Mouse (Mus musculus): Measurements from ENCODE around the gene Fgf8.

Fgf8 gene

DNA sequence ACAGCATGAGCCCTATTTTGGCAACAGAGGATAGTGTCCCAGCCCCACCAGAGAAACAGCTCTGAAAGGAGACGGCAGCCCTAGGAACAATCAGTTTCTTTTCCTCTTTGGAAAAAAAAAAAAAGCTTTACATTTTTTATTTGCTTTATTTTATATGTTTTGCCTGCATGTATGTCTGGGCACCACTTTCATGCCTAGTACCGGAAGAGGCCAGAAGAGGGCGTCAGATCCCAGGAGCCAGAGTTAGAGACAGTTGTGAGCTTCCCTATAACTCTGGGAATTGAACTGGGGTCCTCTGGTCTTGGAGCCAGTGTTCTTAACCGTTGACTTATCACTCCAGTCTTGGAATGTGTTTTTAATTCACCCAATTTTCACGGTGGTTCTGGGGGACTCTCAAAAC, 20.5 kb downstream of the Fgf8 start:
- DNase-seq = no peak

DNA sequence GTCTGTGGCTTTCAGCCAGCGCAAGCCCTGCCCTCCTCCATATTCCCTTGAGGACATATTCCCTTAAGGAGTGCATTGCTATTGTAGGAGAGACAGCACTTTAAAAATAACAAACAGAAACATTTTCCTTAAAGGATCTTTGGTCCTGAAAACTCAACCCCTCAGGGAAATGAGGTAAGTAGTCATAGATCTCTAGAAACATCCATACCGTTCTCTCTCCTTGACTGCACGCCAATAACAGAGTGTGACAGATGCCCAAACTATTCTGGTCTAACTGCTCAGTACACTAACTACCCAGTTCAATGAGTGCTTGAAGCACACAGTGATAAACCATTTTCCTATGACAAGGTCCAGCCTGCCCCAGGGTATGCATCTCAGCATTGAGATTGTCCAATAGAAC, 24.4 kb downstream of the Fgf8 start:
- no peak for DNase-seq

DNA sequence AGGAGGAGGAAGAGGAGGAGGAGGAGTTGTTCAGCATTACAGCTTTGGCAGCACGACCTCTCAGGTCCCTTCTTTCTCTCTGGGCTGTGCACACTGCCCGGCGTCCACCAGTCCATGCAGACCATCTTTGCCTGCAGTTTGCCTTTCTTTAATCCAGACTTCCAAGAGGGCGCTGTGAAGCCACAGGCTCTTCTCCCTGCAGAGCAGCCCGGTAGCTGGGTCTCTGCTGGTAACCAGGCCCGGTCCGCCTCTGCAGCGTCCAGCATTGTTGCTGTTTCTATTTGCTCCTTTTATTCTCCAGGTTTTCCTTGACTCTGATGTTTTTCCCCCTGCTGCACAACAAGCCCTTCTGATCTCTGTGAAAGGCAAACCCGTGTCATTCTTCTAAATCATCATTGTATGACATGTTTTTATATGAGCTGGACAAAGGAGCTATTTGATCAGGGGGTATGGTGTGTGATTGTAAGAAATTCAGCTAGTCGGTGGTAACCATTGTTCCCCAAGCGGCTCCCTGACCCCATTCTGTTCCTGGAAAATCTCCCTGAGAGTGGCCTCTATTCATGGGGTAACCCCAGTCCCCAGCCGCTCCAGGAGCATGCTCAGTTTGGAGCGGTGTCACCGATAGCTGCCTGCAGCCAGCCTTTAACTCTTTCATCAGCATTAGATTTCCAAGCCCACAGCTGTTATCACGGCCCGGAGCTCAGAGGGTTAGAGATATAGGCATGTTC, 25.1 kb downstream of the Fgf8 start:
- DNase-seq = no peak

DNA sequence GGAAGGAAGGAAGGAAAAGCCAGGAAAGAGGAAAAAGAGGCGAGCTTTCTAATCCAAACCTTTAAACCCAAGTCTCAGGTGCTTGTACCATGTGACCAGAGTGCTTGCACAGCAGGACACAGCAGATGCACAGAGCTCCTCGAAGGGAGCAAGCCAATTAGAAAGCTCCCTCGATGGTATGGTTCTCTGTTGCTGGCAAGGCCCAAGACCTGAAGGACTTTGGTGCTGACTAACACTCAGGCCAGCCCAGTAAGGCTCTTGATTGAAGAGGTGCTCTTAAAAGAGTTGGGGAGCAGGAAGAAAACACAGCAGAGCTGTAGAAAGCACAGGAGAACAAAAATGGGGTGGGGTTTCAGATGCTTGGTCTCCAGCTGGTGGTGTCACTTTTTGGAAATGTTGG, 34.0 kb downstream of the Fgf8 start:
- DNase-seq = no peak

DNA sequence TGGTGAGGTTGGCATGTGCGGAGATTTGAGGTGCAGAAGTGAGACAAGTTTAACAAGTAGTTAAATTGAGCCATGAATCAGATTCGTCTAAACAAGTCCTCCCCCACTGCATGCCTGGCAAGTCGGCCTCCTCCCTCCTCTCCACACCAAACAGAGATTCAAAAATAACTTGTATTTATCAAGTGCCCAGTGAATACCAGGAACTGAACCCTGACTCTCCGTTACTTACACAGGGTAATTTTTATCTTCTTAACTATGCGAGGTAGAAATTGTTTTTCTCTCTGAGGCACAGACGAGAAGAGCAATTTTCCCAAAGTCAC, 46.5 kb downstream of the Fgf8 start:
- DNase-seq = no peak

DNA sequence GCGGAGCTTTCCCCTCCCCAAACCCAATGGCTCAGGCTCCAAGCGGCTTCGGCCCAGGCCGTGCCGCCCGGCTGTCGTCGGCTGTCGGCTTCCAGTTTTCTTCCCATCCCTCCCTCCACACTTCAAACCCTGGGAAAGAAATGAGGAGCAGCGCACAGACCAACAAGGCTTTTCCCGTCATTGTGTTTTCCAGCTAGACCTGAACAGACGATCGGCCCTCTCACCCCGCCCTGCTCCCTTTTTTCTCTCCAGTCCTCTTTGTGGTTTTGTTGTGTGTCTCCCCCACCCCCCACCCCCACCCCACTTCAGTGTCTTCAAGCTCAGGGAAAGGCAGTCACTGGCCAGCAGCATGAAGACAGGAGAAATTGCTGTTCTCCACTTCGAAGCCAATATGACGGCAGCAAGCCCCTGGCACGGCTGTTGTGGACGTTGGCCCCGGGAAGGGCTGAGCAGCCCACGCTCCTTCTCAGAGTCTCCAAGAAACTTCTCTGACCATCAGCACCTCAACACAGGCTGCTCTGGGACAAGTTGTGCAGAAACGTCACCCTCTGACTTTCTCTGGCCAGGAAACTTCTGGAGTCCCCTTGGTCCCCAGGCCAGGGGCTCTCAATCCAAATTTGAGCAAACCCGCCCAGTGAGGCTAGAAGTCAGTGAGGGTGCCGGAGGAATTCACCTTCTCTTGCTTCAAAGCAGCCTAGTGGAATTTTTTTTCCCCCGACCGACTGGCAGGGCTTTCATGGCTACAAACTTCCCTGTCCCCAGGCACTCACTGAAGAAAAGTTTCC, 47.0 kb downstream of the Fgf8 start:
- no peak for DNase-seq

DNA sequence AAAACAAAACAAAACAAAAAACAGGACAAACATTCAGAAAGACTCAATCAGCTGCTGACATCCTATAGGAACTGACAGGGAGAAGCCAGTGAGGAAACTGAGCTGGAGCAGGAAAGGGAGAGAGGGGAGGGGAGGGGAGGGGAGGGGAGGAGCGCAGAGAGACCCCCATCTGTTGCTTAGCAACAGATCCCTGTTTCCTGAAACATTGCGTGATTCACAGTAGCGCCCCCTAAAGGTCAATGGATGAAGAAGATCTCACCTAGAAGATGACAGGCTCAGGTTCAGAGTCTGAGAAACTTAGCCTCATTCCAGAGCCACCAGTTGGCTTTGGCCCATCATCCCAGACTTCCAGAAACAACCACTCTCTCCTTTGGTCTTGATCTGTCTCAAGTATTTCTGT, 48.7 kb downstream of the Fgf8 start:
- DNase-seq = peak in 1 of 2 experiments; percentile 5

DNA sequence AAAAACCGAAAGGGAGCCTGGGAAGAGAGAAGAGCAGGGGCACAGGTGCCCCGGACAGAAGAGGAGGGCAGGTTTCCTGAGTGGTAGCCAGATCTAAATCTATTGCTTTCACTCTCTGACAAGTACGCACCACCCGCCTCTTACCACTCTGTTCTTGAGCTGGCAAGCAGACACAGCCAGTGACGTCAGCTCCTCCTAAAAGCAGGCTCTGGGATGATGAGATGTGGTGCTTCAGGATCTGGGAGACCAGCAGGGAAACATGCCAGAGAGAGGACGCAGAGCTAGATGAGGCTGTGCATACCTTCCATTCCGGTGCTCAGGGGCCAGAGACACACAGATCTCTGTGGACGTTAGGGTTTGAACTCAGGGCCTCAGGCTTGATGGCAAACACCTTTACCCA, 50.5 kb downstream of the Fgf8 start:
- no peak for DNase-seq

DNA sequence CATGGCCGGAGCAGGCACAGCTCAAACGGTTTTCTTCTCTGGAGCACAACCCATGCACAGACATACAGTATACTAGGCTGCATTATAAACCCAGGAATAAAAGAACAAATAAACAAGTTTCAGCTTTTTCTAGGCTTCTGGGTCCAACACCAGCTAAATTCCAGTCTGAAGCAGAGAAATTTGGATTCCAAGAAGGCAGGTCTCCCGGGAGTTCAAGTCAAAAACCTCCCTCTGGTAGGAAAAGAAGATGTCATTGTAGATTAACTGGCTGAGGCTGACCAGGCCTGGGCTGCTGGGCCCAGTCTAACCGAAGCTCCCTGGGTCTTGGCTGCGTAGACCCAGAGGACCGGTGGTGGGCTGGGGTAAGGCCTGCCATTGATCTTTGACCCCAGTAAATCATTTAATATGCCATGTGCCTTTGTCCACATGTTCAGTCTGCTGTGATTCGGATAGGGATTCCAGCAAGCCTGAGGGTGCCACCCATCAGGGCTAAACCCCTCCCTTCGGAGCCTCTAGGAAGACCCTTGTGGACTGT, 51.6 kb downstream of the Fgf8 start:
- no peak for DNase-seq

DNA sequence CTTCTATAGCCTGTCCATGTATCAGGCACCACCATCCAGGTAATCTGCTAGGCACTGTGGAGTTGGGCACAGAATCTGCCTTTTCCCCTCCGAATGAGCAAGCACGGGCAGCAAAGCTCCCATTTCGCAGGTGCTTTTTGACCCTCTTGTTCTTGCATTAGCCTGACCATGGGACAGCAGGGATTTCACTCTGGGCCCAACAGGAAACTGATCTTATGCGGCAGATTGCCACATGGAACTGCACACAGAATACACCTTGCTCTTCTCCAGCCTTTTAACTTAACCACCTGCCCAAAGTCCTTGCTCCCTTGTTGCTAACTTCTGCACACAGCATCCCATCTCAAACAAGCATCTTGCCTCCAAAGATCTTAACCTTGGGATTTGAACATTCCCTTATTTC, 55.7 kb downstream of the Fgf8 start:
- no peak for DNase-seq
